24 mouse cellular contexts compared by ENCODE assay signal in the genomic region with DNA sequence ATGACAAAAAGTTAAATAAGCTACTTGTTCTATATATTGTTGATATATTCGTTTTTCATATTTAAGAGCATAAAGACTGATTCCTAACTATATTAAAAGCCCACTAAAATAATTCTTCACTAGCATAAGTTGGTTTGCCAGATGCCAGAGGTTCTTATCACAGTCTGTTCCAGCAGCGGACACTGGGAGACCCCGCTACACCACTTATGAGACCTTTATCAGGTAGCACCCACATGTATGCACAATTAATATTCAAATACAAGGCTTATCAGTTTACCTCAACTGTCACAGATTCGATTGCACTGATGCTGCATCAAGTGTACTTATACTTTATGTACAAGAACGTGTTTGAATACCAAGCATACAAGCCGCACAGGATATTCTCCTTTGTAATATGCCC. TPM values are rescaled to one million over a fixed set of nuclear protein-coding genes. Genes with fewer than 3 reads are reported as not detected.
A peak's percentile ranks its signal among the peaks of the same experiment; 100 is the strongest.
DNase-seq lines count a peak whose midpoint lies in the region; ATAC-seq and TF ChIP-seq lines count a peak whose summit lies in the region.
"Had no signal": no experiment of that assay in that cellular context is flagged by ENCODE, and none has a peak within 500 bp of the region (broad histone marks: within the 10 kb centered on the region; RNA-seq: fewer than 3 reads in every experiment).

No protein-coding gene starts in this region.

- no peak overlapping the region for H3K4me3 ChIP-seq in liver, embryonic 13.5 days (replicated peaks)
- H3K4me3 ChIP-seq in liver, postnatal 0 days (ENCODE audit: low read depth, low read length), result no peak overlapping the region
- H3K4me3 ChIP-seq in liver, embryonic 16.5 days (ENCODE audit: low read depth, low read length), result no peak overlapping the region
- no peak overlapping the region for H3K4me3 ChIP-seq in liver, embryonic 11.5 days (ENCODE audit: low read depth, low read length)
- H3K4me3 ChIP-seq: embryonic facial prominence, embryonic 10.5 days; embryonic facial prominence, embryonic 12.5 days; forebrain, embryonic 13.5 days; forebrain, embryonic 15.5 days had no signal

- no peaks in the 10 kb centered on the region for H3K27me3 ChIP-seq in liver, embryonic 13.5 days
- no peaks in the 10 kb centered on the region for H3K27me3 ChIP-seq in liver, postnatal 0 days (ENCODE audit: insufficient read depth, low read length)
- H3K27me3 ChIP-seq in liver, embryonic 16.5 days (ENCODE audit: control insufficient read depth, insufficient read depth, low read depth, low read length), result no peaks in the 10 kb centered on the region
- H3K27me3 ChIP-seq in liver, embryonic 11.5 days (replicated peaks; ENCODE audit: control insufficient read depth, insufficient read depth, low read length), result no peaks in the 10 kb centered on the region
- H3K27me3 ChIP-seq: CH12.LX; embryonic facial prominence, embryonic 12.5 days; forebrain, embryonic 13.5 days; forebrain, embryonic 15.5 days; Patski had no signal

- no peak overlapping the region for H3K27ac ChIP-seq in liver, embryonic 13.5 days
- no peak overlapping the region for H3K27ac ChIP-seq in liver, postnatal 0 days (ENCODE audit: low read depth)
- no peak overlapping the region for H3K27ac ChIP-seq in liver, embryonic 16.5 days (ENCODE audit: low read length)
- no peak overlapping the region for H3K27ac ChIP-seq in liver, embryonic 11.5 days (ENCODE audit: low read depth, low read length)
- H3K27ac ChIP-seq: embryonic facial prominence, embryonic 10.5 days; embryonic facial prominence, embryonic 12.5 days; forebrain, embryonic 13.5 days; forebrain, embryonic 15.5 days had no signal

- H3K36me3 ChIP-seq in liver, embryonic 13.5 days, result peaks cover 36% of the 10 kb centered on the region
- peaks cover 34% of the 10 kb centered on the region for H3K36me3 ChIP-seq in liver, postnatal 0 days (replicated peaks; ENCODE audit: insufficient read depth, low read length)
- H3K36me3 ChIP-seq in liver, embryonic 16.5 days (ENCODE audit: control insufficient read depth, insufficient read depth), result peaks cover 13% of the 10 kb centered on the region
- peaks cover 15% of the 10 kb centered on the region for H3K36me3 ChIP-seq in liver, embryonic 11.5 days (ENCODE audit: control insufficient read depth, insufficient read depth, low read length)

- TF ChIP-seq EP300 in liver, postnatal 0 days (IDR thresholded peaks at IDR 0.05; ENCODE audit: low read depth), result no peak

- no peaks in the 10 kb centered on the region for H3K4me1 ChIP-seq in liver, embryonic 13.5 days (replicated peaks)
- H3K4me1 ChIP-seq in liver, postnatal 0 days (ENCODE audit: insufficient read depth), result no peaks in the 10 kb centered on the region
- no peaks in the 10 kb centered on the region for H3K4me1 ChIP-seq in liver, embryonic 16.5 days (ENCODE audit: control insufficient read depth, low read depth, low read length)
- no peaks in the 10 kb centered on the region for H3K4me1 ChIP-seq in liver, embryonic 11.5 days (replicated peaks; ENCODE audit: control insufficient read depth, insufficient read depth, low read length)
- H3K4me1 ChIP-seq: embryonic facial prominence, embryonic 10.5 days; embryonic facial prominence, embryonic 12.5 days; forebrain, embryonic 13.5 days; forebrain, embryonic 15.5 days had no signal

- no peak overlapping the region for H3K4me2 ChIP-seq in liver, embryonic 13.5 days
- H3K4me2 ChIP-seq in liver, postnatal 0 days (ENCODE audit: low read depth, low read length), result no peak overlapping the region
- H3K4me2 ChIP-seq in liver, embryonic 16.5 days (ENCODE audit: low read depth, low read length), result no peak overlapping the region
- no peak overlapping the region for H3K4me2 ChIP-seq in liver, embryonic 11.5 days
- H3K4me2 ChIP-seq: embryonic facial prominence, embryonic 12.5 days; forebrain, embryonic 13.5 days; forebrain, embryonic 15.5 days had no signal

- ATAC-seq in liver, embryonic 13.5 days (ENCODE audit: low read depth), result 0 out of 2 replicates have a peak, but pooled peaks have one; percentile 29
- ATAC-seq in liver, postnatal 0 days, result no peak
- ATAC-seq in liver, embryonic 16.5 days (ENCODE audit: low read depth), result 0 out of 2 replicates have a peak, but pooled peaks have one; percentile 13
- no peak for ATAC-seq in liver, embryonic 11.5 days (replicated peaks; ENCODE audit: low FRiP score)
- ATAC-seq in megakaryocyte progenitor cell, adult 5-6 weeks (replicated peaks; ENCODE audit: poor library complexity), result peak; percentile 63
- ATAC-seq: activated CD4-positive, CD25-positive, alpha-beta regulatory T cell, adult 4 months; CD4-positive, CD25-positive, alpha-beta regulatory T cell, adult 4 months; forebrain, embryonic 13.5 days; forebrain, embryonic 15.5 days; Patski had no signal

- no peak overlapping the region for H3K9ac ChIP-seq in liver, embryonic 13.5 days
- no peak overlapping the region for H3K9ac ChIP-seq in liver, postnatal 0 days (replicated peaks)
- H3K9ac ChIP-seq in liver, embryonic 16.5 days (ENCODE audit: low read depth, low read length), result no peak overlapping the region
- no peak overlapping the region for H3K9ac ChIP-seq in liver, embryonic 11.5 days (ENCODE audit: low read depth, low read length)
- H3K9ac ChIP-seq: embryonic facial prominence, embryonic 12.5 days; forebrain, embryonic 13.5 days; forebrain, embryonic 15.5 days had no signal

- no peak for DNase-seq in liver, embryonic 13.5 days
- DNase-seq in liver, postnatal 0 days, result no peak
- DNase-seq in liver, embryonic 11.5 days (ENCODE audit: low spot score), result no peak
- no peak for DNase-seq in urinary bladder, postnatal 14 days (ENCODE audit: low spot score)
- DNase-seq: adrenal gland, adult 8-10 months; adrenal gland, postnatal 14 days; adrenal gland, postnatal 36 days; B cell, adult 2 months; cerebellum, adult 11-12 months; cerebellum, adult 2 months; cerebellum, adult 9-10 months; cerebellum, postnatal 10 days; cerebellum, postnatal 25 days had no signal

- H3K9me3 ChIP-seq in liver, embryonic 13.5 days (replicated peaks), result no peaks in the 10 kb centered on the region
- H3K9me3 ChIP-seq in liver, postnatal 0 days (ENCODE audit: low read length), result no peaks in the 10 kb centered on the region
- no peaks in the 10 kb centered on the region for H3K9me3 ChIP-seq in liver, embryonic 16.5 days (replicated peaks; ENCODE audit: control insufficient read depth, low read length)
- H3K9me3 ChIP-seq in liver, embryonic 11.5 days (ENCODE audit: control insufficient read depth, low read length), result no peaks in the 10 kb centered on the region
- H3K9me3 ChIP-seq: embryonic facial prominence, embryonic 10.5 days; embryonic facial prominence, embryonic 12.5 days; forebrain, embryonic 13.5 days; forebrain, embryonic 15.5 days; G1E had no signal

- no peak for TF ChIP-seq CTCF in liver, postnatal 0 days (IDR thresholded peaks at IDR 0.05; ENCODE audit: low read depth)

- WGBS in liver, embryonic 13.5 days (ENCODE audit: insufficient replicate concordance), result 63% methylated on average over 6 of the region's 6 CpGs
- WGBS in liver, postnatal 0 days (ENCODE audit: insufficient replicate concordance), result 73% methylated on average over 6 of the region's 6 CpGs
- WGBS in liver, embryonic 16.5 days (ENCODE audit: insufficient replicate concordance), result 54% methylated on average over 6 of the region's 6 CpGs
- WGBS in liver, embryonic 11.5 days, result 86% methylated on average over 6 of the region's 6 CpGs

RNA-seq across cellular contexts. Expression of a gene that starts 13.7 kb away (rescaled TPM):
- 0.01 and 0.02 TPM in 2 replicates for polyA plus RNA-seq in liver, embryonic 13.5 days (2015; fragmentation: Nextera tagmentation; extraction: Ambion mirVana)
- polyA plus RNA-seq in liver, postnatal 0 days (2015; fragmentation: Nextera tagmentation; extraction: Ambion mirVana), result 0.01 and 0.17 TPM in 2 replicates
- 0.06 and 0.15 TPM in 2 replicates for polyA plus RNA-seq in liver, embryonic 16.5 days (2015; fragmentation: Nextera tagmentation; extraction: Ambion mirVana)
- 0.04 and 0.12 TPM in 2 replicates for polyA plus RNA-seq in liver, embryonic 11.5 days (2014; fragmentation: Nextera tagmentation; extraction: Ambion mirVana)
- not detected in 2 replicates for total RNA-seq in megakaryocyte progenitor cell, adult 5-6 weeks (2015)
- 0.03 TPM in 1 of 2 replicates, not detected in the other for total RNA-seq in megakaryocyte progenitor cell, adult 5-6 weeks (2017)
- polyA plus RNA-seq: G1E, Patski had no signal

RNA-seq across cellular contexts. Expression of a gene that starts 33.9 kb away (rescaled TPM):
- 32.2 and 41.0 TPM in 2 replicates for polyA plus RNA-seq in liver, embryonic 13.5 days (2015; fragmentation: Nextera tagmentation; extraction: Ambion mirVana)
- 25.6 and 26.6 TPM in 2 replicates for polyA plus RNA-seq in liver, postnatal 0 days (2015; fragmentation: Nextera tagmentation; extraction: Ambion mirVana)
- polyA plus RNA-seq in liver, embryonic 16.5 days (2015; fragmentation: Nextera tagmentation; extraction: Ambion mirVana), result 30.3 and 30.8 TPM in 2 replicates
- polyA plus RNA-seq in liver, embryonic 11.5 days (2014; fragmentation: Nextera tagmentation; extraction: Ambion mirVana), result 65.8 and 72.2 TPM in 2 replicates
- 121 and 124 TPM in 2 replicates for total RNA-seq in megakaryocyte progenitor cell, adult 5-6 weeks (2015)
- 34.7 and 51.1 TPM in 2 replicates for total RNA-seq in megakaryocyte progenitor cell, adult 5-6 weeks (2017)

Comparison
In these comparisons a context has a peak if more than half of its experiments do, and no peak if none do; other contexts are left out.
1. ATAC-seq: peak in liver, embryonic 13.5 days (single experiment), liver, embryonic 16.5 days (single experiment) and megakaryocyte progenitor cell, adult 5-6 weeks (single experiment); none in liver, postnatal 0 days (single experiment) and liver, embryonic 11.5 days (single experiment).